Mouse (Mus musculus) liver, adult 2 months (tissue): ENCODE results near the gene Foxd1. TPM values are rescaled to one million over a fixed set of nuclear protein-coding genes. Genes with fewer than 3 reads are reported as not detected.

Experiments
- DNase-seq: peaks from one replicate; pipeline ENCODE4 v3.0.0-alpha.2; 2011; ENCODE audit warnings: low read depth, low spot score; ENCODE audit errors: extremely low read depth
- H3K27ac ChIP-seq: fragments of 200-500 bp; replicated peaks from 2 replicates; pipeline ENCODE4 v1.5.1; 2012; ENCODE audit warnings: low read depth, mild to moderate bottlenecking, control low read depth, inconsistent platforms, low read length; ENCODE audit not compliant: insufficient read depth
- H3K27me3 ChIP-seq: fragments of 200-500 bp; 2 replicates; pipeline ENCODE4 v1.6.1; 2012; ENCODE audit warnings: mild to moderate bottlenecking, moderate library complexity, low read length, inconsistent platforms; ENCODE audit not compliant: control insufficient read depth, insufficient read depth
- H3K36me3 ChIP-seq: fragments of 200-500 bp; 2 replicates; pipeline ENCODE4 v1.6.1; 2012; ENCODE audit warnings: low read length, inconsistent platforms; ENCODE audit not compliant: control insufficient read depth, insufficient read depth
- H3K4me1 ChIP-seq: fragments of 200-500 bp; 2 replicates; pipeline ENCODE4 v1.6.1; 2011; ENCODE audit warnings: low read length; ENCODE audit not compliant: control insufficient read depth, insufficient read depth
- H3K4me3 ChIP-seq: fragments of 200-500 bp; 2 replicates; pipeline ENCODE4 v1.5.1; 2011; ENCODE audit warnings: low read depth, mild to moderate bottlenecking, control low read depth, low read length, moderate library complexity; ENCODE audit not compliant: insufficient read depth
- H3K79me2 ChIP-seq: fragments of 200-500 bp; 2 replicates; pipeline ENCODE4 v1.6.1; 2012; ENCODE audit warnings: inconsistent platforms, mild to moderate bottlenecking, low read length, moderate library complexity; ENCODE audit not compliant: control insufficient read depth, insufficient read depth
- H3K9ac ChIP-seq: fragments of 200-500 bp; 2 replicates; pipeline ENCODE4 v1.6.1; 2012; ENCODE audit warnings: low read depth, mild to moderate bottlenecking, control low read depth, inconsistent platforms, low read length
- CTCF ChIP-seq: fragments of 200-500 bp; IDR thresholded peaks from 2 replicates; pipeline ENCODE4 v1.5.1; 2011; ENCODE audit warnings: low read depth, low read length, control low read depth
- POLR2A ChIP-seq: fragments of 200-500 bp; IDR thresholded peaks from 2 replicates; pipeline ENCODE4 v1.6.1; 2011; ENCODE audit warnings: low read length, control low read depth; ENCODE audit not compliant: insufficient read depth; ENCODE audit errors: extremely low read depth
- WGBS: fragments of 180-500 bp; shearing (Covaris S2); methylation state at CpG from one replicate; pipeline ENCODE4 v1.1.7; 2018; 5-methylcytosine and 5-hydroxymethylcytosine counted together
- polyA plus RNA-seq: library from polyadenylated mRNA; depleted of rRNA; stranded (reverse); fragments of >200 nt; gene quantifications from 2 replicates; pipeline ENCODE4 v1.2.3, GENCODE M21; 2012
- total RNA-seq: library from RNA; depleted of rRNA; stranded (reverse); fragments of >200 nt; gene quantifications from 2 replicates; pipeline ENCODE4 v1.2.3, GENCODE M21; 2014

Foxd1 gene
- total and polyA plus RNA-seq, 2 experiments, result not detected

DNA sequence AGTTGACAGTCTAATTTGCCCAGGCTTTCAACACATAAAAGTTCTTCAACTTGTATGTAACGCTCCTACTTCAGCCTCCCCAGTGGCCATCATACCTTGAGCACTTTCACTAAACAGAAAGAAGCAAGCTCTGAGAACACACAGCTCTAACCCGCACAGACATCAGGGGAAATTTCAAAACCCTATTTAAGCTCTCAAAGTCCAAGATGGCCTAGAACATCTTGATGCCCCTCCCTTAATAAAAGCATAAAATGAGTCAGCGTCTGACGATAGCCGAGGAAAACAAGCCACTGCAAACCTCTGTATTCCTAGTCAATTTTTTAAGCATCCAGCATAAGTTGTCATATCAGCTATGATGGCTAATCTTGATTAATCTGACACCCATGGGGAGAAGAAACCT lies 42.4 kb upstream of the Foxd1 start:
- TF ChIP-seq CTCF, result no peak
- TF ChIP-seq POLR2A, result no peak
- Histone ChIP-seq H3K27me3 (no peaks in the 10 kb centered on the region), H3K36me3 (peaks cover 51% of the 10 kb centered on the region), H3K79me2 (peaks cover 13% of the 10 kb centered on the region), H3K4me3 (no peak overlapping the region), H3K27ac (no peak overlapping the region), H3K4me1 (peaks cover 5% of the 10 kb centered on the region; the same call in 1 of the 2 replicates), H3K9ac (no peak overlapping the region)
- 93% methylated on average over 5 of the region's 5 CpGs for WGBS
- no peak for DNase-seq

DNA sequence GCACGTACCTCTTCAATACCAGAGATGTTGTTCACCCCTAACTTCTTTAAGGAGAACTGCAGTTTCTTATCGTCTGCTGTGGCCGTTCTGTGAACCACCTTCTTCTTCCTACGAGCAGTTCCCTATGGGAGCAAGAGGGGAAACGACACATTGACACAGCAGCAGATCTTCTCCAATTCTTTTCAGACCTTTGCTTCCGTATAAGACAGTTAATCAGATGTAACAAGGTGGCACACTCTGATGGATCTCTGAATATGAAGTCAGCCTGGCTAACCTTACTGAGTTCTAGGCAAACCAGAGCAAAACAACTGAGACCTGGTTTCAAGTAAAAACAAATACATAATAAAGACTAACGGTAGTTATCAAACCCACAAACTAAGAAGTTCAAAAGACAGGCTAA lies 40.4 kb upstream of the Foxd1 start:
- 75% methylated on average over 7 of the region's 7 CpGs for WGBS

DNA sequence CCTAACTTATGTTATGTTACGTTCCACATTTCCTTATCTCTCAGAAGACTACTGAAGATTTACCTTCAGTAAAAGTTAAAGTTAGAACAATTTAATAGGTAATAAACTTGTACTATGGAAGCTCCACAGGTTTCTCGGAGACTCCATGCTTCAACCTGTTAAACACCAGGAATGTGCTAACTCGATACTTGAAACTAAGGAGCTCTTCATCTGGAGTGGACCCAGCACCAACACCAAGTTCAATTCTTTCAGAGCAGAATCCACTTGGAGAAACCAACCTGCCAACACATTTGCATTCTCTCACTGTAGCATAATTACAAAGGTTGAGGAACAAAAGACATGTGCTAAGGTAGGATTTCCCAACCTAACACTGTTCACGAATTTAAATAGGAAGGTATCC lies 38.9 kb upstream of the Foxd1 start:
- DNase-seq, result no peak
- peaks cover 14% of the 10 kb centered on the region for H3K79me2 ChIP-seq
- H3K27me3 ChIP-seq, result no peaks in the 10 kb centered on the region
- H3K27ac ChIP-seq, result no peak overlapping the region
- H3K36me3 ChIP-seq, result peaks cover 38% of the 10 kb centered on the region
- 46% methylated on average over 4 of the region's 4 CpGs for WGBS
- H3K4me3 ChIP-seq, result no peak overlapping the region
- peaks cover 5% of the 10 kb centered on the region; the same call in 1 of the 2 replicates for H3K4me1 ChIP-seq
- no peak overlapping the region for H3K9ac ChIP-seq
- TF ChIP-seq POLR2A (no peak), CTCF (no peak)

More for the DNA sequence above, 40.4 kb upstream of the Foxd1 start:
- TF ChIP-seq CTCF, result no peak
- no peak for TF ChIP-seq POLR2A
- Histone ChIP-seq H3K27ac (no peak overlapping the region), H3K79me2 (peaks cover 14% of the 10 kb centered on the region), H3K4me1 (peaks cover 5% of the 10 kb centered on the region; the same call in 1 of the 2 replicates), H3K36me3 (peaks cover 48% of the 10 kb centered on the region), H3K9ac (no peak overlapping the region), H3K4me3 (no peak overlapping the region), H3K27me3 (no peaks in the 10 kb centered on the region)
- no peak for DNase-seq

DNA sequence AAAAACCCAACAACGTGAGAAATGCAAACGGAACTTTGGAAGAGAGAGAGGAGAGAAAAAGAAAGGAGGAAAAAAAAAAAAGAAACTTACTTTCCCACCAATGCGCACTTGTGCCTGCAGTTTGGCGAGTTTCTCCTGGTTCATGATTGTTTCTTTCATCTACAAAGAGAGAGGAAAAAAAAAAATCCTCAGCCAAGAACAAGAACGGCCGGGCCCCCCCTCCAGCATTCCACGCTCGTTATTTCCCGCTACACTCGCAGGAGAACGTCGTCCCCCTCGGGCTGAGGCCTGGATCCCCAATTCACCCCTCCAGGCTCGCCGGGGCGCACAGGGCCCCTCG lies 37.9 kb upstream of the Foxd1 start:
- H3K27ac ChIP-seq, result no peak overlapping the region
- no peak for DNase-seq

DNA sequence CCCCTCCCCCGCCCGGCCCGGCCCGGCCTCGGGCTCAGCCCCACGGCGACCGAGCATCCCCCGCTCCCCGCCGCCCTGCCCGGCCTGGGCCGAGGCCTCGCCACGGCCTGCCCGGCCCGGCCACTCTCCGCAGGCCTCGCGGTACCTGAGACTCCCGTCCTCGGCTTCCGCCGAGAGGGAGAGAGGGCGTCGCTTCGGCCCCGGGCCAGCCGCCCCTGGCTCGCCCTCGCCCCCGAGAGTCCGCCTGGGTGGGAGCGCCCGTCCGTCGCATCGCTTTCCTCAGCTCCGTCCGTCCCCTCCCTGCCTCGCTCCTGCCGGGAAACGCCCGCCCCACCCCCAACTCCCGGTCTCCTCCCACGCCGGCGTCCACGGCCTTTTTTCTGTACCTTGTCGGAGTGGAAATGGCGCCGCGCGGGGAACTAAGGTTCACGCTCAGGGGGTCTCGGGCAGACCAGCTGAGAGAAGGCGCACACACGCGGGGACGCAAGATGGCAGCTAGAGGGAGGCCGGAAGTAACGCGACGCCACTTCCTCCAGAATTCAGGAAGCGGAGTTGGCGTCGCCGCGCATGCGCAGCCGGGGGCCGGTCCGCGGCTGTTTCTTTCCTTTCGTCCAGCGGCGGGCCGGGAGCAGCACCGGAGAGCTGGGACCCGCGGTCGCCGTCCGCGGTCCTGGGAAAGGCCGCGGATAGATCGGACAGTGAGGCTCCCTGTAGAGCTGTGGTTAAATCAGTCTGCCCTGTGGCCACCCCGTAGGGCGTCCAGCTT lies 37.4 kb upstream of the Foxd1 start, which contains the start of gene Btf3:
Gene Btf3 (minus strand): TSS at position 527 of the 766 bp plus-strand sequence.
- under 1% methylated on average over 89 of the region's 90 CpGs for WGBS
- TF ChIP-seq POLR2A (0 out of 2 replicates have a peak, but pooled peaks have one; percentile 55), CTCF (no peak)

More for the DNA sequence above, 37.9 kb upstream of the Foxd1 start:
- peaks cover 28% of the 10 kb centered on the region for H3K36me3 ChIP-seq
- H3K4me3 ChIP-seq, result peak overlapping the region; percentile 100
- no peaks in the 10 kb centered on the region for H3K27me3 ChIP-seq
- H3K79me2 ChIP-seq, result peaks cover 14% of the 10 kb centered on the region
- H3K9ac ChIP-seq, result peak overlapping the region; percentile 99
- TF ChIP-seq POLR2A, result no peak
- no peak for TF ChIP-seq CTCF
- WGBS, result under 1% methylated on average over 17 of the region's 17 CpGs
- peaks cover 5% of the 10 kb centered on the region; the same call in 1 of the 2 replicates for H3K4me1 ChIP-seq

DNA sequence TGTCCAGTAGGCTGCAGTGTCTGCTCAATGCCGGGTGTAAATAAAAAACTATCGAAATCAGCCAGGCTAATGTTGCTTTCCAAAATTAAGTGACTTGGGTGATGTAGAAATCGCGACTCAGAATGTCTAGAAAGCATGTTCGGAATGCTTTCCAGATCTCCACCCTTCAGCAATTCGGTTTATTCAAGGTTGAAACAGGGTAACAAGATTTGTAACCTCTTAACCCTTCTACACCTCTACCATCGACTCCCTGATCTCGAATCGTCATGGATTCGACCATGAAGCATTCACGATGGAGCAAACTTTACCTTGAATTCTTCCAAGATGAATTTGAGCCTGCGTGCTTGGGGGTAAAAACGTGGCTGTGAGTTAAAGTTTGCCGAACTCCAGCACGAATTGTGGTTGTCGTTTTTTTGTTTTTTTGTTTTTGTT lies 36.8 kb upstream of the Foxd1 start:
- Histone ChIP-seq H3K36me3 (peaks cover 16% of the 10 kb centered on the region), H3K27ac (peak overlapping the region; percentile 99), H3K4me3 (peak overlapping the region; percentile 100), H3K27me3 (no peaks in the 10 kb centered on the region), H3K9ac (peak overlapping the region; percentile 100), H3K79me2 (peaks cover 14% of the 10 kb centered on the region), H3K4me1 (peaks cover 5% of the 10 kb centered on the region; the same call in 1 of the 2 replicates)
- WGBS, result under 1% methylated on average over 16 of the region's 16 CpGs
- peak; percentile 63 for DNase-seq
- TF ChIP-seq POLR2A, result no peak
- TF ChIP-seq CTCF, result 0 out of 2 replicates have a peak, but pooled peaks have one; percentile 12

More for the DNA sequence above, 37.4 kb upstream of the Foxd1 start, which contains the start of gene Btf3:
- DNase-seq, result peak; percentile 87
- Histone ChIP-seq H3K36me3 (peaks cover 22% of the 10 kb centered on the region), H3K27ac (peak within 1 kb of the TSS; percentile 99), H3K4me1 (peaks cover 5% of the 10 kb centered on the region; the same call in 1 of the 2 replicates), H3K79me2 (peaks cover 14% of the 10 kb centered on the region), H3K4me3 (peak within 1 kb of the TSS; percentile 100), H3K9ac (peak within 1 kb of the TSS; percentile 100), H3K27me3 (no peaks in the 10 kb centered on the region)
